Mouse (Mus musculus) megakaryocyte, adult 5-6 weeks (primary cell): ENCODE data around the gene Mpig6b. TPM values are rescaled to one million over a fixed set of nuclear protein-coding genes. Genes with fewer than 3 reads are reported as not detected.

Experiments used
- ATAC-seq: 2 replicates; pipeline ENCODE4 v1.8.0; 2016; ENCODE audit warnings: mild to moderate bottlenecking, inconsistent platforms; ENCODE audit not compliant: poor library complexity, severe bottlenecking
- total RNA-seq, 2 experiments: library from RNA; stranded (forward) in 1 of 2; stranded (reverse) in 1 of 2; fragments of 153-499, 151-499 nt in 1 of 2; fragments of 221-1000, 200-1000 nt in 1 of 2; gene quantifications; 2 replicates each; pipeline versions ENCODE4 v1.2.3 to v1.2.4; 2015 to 2017

Gene Mpig6b
- total RNA-seq, 2 experiments from 2014 or later = not detected

- ATAC-seq = no peak
Measured at GRCm38 (mm10) chr17:35061299-35061698, 4.7 kb downstream of the Mpig6b start.

DNA sequence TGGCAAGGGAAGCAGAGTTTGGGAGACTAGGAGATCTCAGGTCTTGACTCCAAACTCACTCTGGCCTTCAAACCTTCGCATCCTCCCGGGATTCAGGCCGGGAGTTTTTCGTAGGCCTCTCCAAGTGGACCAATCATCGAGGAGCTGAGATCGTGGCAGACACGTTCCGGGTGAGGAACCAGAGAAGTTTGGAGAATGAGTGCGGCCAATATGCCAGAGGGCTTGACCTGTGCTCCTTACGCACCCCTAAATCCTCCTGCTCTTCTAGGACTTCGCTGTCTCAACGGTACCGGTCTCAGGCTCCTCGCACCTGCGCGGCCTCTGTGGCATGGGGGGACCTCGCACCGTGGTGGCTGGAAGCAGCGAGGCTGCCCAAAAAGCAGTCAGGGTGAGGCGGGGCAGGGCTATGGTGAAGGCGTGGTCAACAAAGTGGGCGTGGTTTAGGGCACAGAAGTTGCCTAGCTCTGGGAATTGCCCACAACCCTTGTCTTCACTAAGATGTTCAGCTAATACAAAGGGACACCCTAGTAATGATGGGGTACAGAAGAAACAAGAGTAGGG lies 5.2 kb downstream of the Mpig6b start:
- no peak for ATAC-seq

DNA sequence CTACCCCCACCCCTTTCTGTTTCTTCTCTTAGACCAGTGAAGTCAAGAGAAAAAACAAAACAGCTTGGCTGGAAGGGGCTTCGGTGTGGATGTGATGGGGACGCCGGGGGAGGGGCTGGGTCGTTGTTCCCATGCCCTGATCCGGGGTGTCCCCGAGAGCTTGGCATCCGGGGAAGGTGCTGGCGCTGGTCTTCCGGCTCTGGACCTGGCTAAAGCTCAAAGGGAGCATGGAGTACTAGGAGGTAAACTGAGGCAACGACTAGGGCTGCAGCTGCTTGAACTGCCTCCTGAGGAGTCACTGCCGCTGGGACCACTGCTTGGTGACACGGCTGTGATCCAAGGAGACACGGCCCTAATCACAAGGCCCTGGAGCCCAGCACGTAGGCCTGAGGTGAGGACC lies 5.9 kb downstream of the Mpig6b start:
- no peak for ATAC-seq

DNA sequence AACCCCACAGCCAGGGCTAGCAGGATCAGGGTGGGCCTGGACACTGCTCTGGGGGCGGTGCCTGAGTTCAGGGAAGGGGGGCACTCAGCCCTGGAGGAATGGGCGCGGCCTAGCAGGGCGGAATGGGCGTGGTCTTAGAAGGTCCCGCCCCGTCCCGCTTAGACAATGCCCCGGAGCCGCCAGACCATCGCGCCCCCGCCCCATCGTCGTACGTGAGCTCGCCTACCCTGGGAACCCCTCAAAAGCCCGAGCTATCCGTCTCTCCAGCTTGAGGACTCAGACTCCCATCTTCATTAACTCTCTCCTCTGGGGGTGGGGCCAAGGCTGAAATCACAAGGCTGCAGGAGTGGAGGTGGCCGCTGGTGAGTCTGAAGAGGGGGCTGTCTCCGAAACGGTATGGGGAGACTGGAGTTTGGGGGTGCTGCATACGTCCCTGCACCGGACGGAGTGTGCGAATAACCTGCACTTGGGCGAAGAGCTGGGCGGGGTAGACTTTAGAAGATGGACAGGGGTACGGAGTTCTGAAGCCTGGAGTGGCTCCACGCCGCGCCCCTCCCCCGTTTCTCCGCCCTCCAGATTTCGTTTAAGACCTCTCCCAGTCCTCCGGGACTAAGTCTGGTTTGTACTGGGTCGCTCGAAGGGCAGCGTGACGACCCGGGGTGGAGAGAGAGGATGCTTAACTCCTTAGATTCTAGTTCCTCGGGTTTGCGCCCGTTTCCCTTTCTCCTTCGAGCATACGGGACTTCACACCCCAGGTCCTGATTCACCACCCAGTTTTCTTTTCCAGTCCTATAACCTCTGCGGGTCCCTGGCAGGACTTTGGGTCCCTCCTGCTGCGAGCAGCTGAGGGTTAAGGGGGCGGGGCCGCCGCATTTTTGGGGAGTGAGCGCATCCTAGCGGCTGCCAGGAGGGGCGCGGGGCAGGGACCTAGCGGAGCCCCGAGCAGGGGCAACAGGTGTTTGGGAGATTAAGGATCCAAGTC lies 6.8 kb downstream of the Mpig6b start, which contains the start of gene Ddah2:
Gene Ddah2, plus strand, starts transcription at position 125 of the 982 bp plus-strand sequence.
- ATAC-seq = peak; percentile 93

DNA sequence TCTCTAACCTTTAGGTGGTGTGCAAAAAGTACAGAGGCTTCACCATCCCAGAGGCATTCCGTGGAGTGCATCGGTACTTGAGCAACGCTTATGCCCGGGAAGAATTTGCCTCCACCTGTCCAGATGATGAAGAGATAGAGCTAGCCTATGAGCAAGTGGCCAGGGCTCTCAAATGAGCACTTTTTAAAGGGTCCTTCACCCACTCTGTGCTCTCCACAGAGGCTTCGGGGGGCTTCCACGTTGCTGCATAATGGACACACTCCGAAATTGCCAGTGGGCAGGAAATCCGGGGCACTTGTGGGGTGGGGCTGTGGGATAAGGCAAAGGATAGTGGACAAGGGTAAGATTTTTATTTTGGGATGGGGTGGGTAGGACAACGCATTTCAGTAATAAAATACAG lies 7.7 kb downstream of the Mpig6b start:
- ATAC-seq = no peak

DNA sequence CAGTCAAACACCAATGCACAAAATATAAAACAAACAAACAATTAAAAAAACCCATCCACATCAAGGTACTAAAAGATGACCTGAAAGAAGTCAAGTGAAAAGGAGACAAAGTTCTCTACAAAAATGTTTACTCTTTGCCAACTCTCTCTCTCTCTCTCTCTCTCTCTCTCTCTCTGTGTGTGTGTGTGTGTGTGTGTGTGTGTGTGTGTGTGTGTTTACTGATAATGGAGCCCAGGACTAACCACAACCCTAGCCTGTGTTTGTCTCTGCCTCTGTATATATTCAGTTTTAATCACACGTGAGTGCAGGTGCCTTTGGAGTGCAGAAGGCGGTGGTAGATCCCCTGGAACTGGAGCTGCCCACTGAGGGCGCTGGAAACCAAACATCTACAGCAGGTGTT lies 8.9 kb downstream of the Mpig6b start:
- ATAC-seq = no peak

- no peak for ATAC-seq
Measured at GRCm38 (mm10) chr17:35055691-35056495, 10.1 kb downstream of the Mpig6b start.

- no peak for ATAC-seq
Measured at GRCm38 (mm10) chr17:35052271-35052798, 13.6 kb downstream of the Mpig6b start.

DNA sequence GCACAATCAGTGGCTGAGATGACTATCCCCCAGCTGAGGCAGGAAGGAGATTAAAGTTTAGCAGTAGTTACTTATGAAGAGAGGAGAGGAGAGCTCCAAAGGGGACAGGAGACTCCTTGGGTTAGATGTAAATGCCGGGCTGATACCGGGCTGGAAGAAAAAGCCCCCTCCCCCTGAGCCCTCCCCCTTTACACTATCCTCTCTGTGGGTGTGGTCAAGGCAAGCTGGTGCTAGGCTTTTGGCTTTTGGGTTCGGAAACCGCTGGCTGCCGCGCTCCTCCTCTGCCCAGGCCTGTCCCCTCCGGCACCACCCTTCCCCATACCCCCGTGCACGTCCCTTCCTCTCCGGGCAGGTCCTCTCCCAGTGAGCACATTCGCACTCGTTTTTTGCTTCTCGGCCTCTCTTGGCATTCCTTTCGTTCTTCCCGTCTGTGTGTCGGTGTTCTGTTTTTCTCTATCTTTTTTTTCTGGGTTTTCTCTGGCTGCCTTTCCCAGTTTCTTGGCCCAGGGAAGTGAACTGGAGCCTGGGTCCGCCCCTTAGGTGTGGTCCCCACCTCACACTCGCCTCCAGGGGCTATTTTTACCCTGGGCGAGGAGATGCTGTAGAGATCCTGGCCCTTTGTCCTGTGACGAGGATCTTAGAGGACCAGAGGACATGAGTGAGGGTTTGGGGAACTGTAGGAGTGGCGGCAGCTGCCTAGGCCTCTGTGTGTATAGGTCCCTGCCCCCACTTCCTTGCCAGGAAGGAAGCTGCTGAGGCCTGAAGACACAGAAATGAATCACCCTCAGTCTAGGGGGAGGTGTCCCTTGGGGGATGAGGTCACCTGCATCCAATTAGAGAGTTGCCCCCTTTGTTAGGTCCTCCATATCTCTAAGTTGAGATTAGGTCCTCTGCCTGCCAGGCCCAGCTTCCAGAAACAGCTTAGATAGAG lies 14.6 kb downstream of the Mpig6b start:
- ATAC-seq = peak; percentile 74

- peak; percentile 31 for ATAC-seq
Measured at GRCm38 (mm10) chr17:35050126-35050750, 15.7 kb downstream of the Mpig6b start.

DNA sequence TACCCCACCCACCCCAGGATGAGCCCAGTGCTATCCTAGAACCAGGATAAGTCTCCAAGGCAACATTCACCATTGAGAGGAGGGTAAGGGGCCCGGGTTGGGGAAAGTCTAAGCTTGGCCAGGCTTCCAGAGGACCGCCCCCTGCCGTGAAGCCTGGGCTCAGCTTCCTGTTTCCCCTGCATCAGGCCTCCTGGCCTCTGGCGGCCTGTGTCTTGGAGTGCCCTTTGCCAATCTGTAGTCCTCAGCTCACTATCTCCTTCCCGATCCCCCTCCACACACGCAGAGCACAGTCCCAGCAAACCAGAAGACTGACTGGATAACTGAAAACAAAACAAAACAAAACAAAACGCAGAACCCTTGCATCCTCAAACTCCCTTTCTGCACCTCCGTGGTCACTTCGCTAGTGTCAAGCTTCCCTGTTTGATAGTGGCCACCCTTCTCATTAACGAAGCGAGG lies 16.4 kb downstream of the Mpig6b start, which contains the start of gene Clic1:
Gene Clic1, plus strand, starts transcription at position 406 of the 456 bp plus-strand sequence.
- ATAC-seq = peak; percentile 19

DNA sequence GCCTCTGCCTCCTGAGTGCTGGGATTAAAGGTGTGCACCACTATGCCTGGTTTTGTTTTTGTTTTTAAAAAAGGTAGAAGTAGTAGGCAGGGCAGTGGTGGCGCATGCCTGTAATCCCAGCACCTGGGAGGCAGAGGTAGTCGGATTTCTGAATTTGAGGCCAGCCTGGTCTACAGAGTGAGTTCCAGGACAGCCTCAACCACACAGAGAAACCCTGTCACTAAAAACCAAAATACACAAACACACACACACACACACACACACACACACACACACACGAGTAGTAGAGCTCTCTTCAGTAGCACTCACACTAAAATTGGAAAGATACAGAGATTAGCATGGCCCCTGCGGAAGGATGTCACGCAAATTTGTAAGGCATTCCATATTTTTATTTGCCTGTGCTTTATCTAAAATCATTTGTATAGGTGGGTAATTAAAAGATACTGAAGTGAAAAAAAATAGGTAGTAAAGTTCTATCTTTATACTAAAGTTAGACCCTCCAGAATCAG lies 17.0 kb downstream of the Mpig6b start:
- no peak for ATAC-seq

DNA sequence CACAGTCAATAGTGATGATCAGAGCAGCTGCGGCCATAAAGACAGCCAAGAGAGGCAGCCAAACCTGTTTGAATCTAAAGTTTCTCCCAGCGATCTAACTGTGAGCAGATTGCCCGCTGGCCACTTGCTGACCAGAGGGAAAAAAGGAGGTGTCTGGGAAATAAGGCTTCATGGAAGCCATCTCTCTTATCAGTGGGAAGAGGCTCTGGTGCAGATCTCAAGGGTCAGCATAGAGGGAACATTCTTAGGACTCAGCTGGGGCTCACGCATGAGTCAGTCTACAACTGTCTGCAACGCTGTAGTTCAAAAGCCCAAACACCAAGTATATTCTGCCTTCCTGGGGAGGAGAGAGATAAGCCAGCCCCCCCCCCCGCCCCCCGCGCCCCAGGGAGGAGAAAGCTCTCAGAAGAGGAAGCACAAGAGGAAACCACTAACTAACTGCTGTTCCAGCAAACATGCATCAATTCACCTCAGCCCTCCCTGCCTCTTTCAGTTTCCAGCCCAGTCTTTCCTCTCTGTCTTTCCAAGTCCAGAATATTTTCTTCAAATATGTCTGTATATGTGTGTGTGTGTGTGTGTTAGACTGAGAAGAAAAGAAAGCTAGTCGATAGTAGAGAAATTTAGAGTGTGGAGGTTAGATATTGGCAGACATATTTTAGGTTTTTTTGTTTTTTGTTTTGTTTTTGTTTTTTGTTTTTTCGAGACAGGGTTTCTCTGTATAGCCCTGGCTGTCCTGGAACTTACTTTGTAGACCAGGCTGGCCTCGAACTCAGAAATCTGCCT lies 17.6 kb downstream of the Mpig6b start:
- 0 out of 2 replicates have a peak, but pooled peaks have one; percentile 9 for ATAC-seq

DNA sequence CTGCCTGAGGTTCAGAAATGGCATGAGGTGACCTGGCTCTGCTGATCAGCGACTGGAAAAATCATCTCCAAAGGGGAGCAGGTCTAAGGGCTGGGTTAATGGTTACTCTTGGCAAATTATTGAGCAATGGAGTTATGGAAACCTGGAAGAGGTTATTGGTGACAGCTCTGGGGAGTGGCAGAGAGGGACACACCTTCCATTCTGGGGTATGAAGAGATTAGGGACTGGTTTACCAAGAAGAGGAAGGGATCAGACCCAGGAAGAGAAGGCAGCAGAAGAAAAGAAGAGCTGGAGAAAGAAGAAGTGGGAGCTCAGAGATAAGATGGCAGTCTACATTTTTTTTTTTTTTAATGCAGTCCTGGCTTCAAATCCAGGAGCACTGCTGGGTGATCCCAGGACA lies 18.3 kb downstream of the Mpig6b start:
- ATAC-seq = no peak

GRCm38 (mm10) chr17:35046681-35047455 lies 19.1 kb downstream of the Mpig6b start, which contains the start of gene Msh5:
Gene Msh5 (minus strand): TSS chr17:35046745.
- peak; percentile 75 for ATAC-seq

GRCm38 (mm10) chr17:35045807-35046680 lies 19.9 kb downstream of the Mpig6b start:
- ATAC-seq = no peak
